Mouse (Mus musculus): Measurements from ENCODE around the gene Ift122. TPM values are rescaled to one million over a fixed set of nuclear protein-coding genes. Genes with fewer than 3 reads are reported as not detected.

Gene Ift122
- polyA plus RNA-seq, 1 experiment from 2014 or later: 29.0 TPM

GRCm38 (mm10) chr6:115968700-115969099, 115.4 kb downstream of the Ift122 start:
- ATAC-seq (replicated peaks; ENCODE audit: low FRiP score) (no peak), DNase-seq (ENCODE audit: low spot score) (no peak)
- Histone ChIP-seq H3K36me3 (ENCODE audit: control insufficient read depth, insufficient read depth, low read length) (no peaks in the 10 kb centered on the region), H3K4me2 (ENCODE audit: low read depth, low read length, severe bottlenecking) (no peak overlapping the region), H3K4me3 (ENCODE audit: low read depth, low read length) (no peak overlapping the region), H3K27ac (ENCODE audit: low read depth, low read length) (no peak overlapping the region), H3K27me3 (ENCODE audit: control insufficient read depth, insufficient read depth, low read length) (no peaks in the 10 kb centered on the region), H3K9me3 (ENCODE audit: control insufficient read depth, low read length) (no peaks in the 10 kb centered on the region), H3K9ac (ENCODE audit: low read length) (no peak overlapping the region), H3K4me1 (replicated peaks; ENCODE audit: control insufficient read depth, insufficient read depth, low read length) (0 out of 2 replicates have a peak, but pooled peaks cover 3% of the 10 kb centered on the region)
- 80% methylated on average over 6 of the region's 6 CpGs for WGBS

DNA sequence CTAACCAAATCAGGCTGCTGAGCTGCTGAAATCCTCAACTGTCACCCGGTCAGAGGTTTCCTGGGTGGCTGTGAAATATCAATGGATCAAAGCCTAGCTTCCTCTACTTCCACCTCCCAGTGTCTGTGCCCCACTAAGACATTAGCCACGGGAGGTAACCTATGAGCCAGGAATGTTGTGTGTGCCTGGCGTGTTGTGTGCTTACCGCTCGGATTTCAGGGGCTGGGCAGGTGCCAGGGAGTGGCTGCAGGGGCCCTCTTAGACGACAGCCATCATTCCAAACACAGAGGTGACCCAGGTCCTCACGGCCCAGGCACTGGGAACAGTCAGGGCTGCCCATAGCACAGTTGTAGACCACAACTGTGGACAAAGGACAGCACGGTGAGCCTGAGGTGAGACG, 115.8 kb downstream of the Ift122 start:
- no peak for ATAC-seq (replicated peaks; ENCODE audit: low FRiP score)
- H3K4me1 ChIP-seq (replicated peaks; ENCODE audit: control insufficient read depth, insufficient read depth, low read length): 0 out of 2 replicates have a peak, but pooled peaks cover 3% of the 10 kb centered on the region
- H3K27me3 ChIP-seq (ENCODE audit: control insufficient read depth, insufficient read depth, low read length): no peaks in the 10 kb centered on the region
- no peak overlapping the region for H3K9ac ChIP-seq (ENCODE audit: low read length)
- WGBS: 79% methylated on average over 9 of the region's 9 CpGs
- DNase-seq (ENCODE audit: low spot score): no peak
- no peak overlapping the region for H3K4me2 ChIP-seq (ENCODE audit: low read depth, low read length, severe bottlenecking)
- no peak overlapping the region for H3K4me3 ChIP-seq (ENCODE audit: low read depth, low read length)
- no peaks in the 10 kb centered on the region for H3K36me3 ChIP-seq (ENCODE audit: control insufficient read depth, insufficient read depth, low read length)
- H3K27ac ChIP-seq (ENCODE audit: low read depth, low read length): no peak overlapping the region
- no peaks in the 10 kb centered on the region for H3K9me3 ChIP-seq (ENCODE audit: control insufficient read depth, low read length)

DNA sequence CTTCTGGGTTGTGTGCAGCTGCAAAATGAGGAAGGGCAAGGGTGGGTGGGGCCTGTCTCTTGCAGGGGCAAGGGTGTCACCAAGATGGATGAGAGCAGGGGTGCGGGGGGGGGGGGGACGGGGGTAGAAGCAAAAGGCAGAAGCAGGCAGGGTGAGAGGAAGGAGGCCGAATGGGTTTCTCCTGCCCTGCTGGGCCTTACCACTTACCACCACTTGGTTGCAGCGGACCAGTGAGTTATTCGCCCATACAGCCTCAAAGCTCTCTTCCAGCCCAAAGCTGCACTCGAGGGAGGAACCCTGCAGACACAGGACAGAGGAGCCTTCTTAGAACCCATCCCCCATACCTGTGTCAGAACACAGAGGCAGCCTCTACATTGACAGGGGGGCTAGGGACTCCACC, 116.7 kb downstream of the Ift122 start:
- H3K36me3 ChIP-seq (ENCODE audit: control insufficient read depth, insufficient read depth, low read length): no peaks in the 10 kb centered on the region
- no peak overlapping the region for H3K4me2 ChIP-seq (ENCODE audit: low read depth, low read length, severe bottlenecking)
- DNase-seq (ENCODE audit: low spot score) (no peak), ATAC-seq (replicated peaks; ENCODE audit: low FRiP score) (no peak)
- H3K4me3 ChIP-seq (ENCODE audit: low read depth, low read length): no peak overlapping the region
- H3K4me1 ChIP-seq (replicated peaks; ENCODE audit: control insufficient read depth, insufficient read depth, low read length): 0 out of 2 replicates have a peak, but pooled peaks cover 3% of the 10 kb centered on the region
- H3K27me3 ChIP-seq (ENCODE audit: control insufficient read depth, insufficient read depth, low read length): no peaks in the 10 kb centered on the region
- H3K9ac ChIP-seq (ENCODE audit: low read length): no peak overlapping the region
- no peak overlapping the region for H3K27ac ChIP-seq (ENCODE audit: low read depth, low read length)
- H3K9me3 ChIP-seq (ENCODE audit: control insufficient read depth, low read length): no peaks in the 10 kb centered on the region
- WGBS: 61% methylated on average over 4 of the region's 6 CpGs

- Histone ChIP-seq H3K4me3 (ENCODE audit: low read depth, low read length) (no peak overlapping the region), H3K27ac (ENCODE audit: low read depth, low read length) (no peak overlapping the region), H3K4me2 (ENCODE audit: low read depth, low read length, severe bottlenecking) (no peak overlapping the region), H3K9ac (ENCODE audit: low read length) (no peak overlapping the region), H3K4me1 (replicated peaks; ENCODE audit: control insufficient read depth, insufficient read depth, low read length) (0 out of 2 replicates have a peak, but pooled peaks cover 3% of the 10 kb centered on the region), H3K36me3 (ENCODE audit: control insufficient read depth, insufficient read depth, low read length) (no peaks in the 10 kb centered on the region), H3K9me3 (ENCODE audit: control insufficient read depth, low read length) (no peaks in the 10 kb centered on the region), H3K27me3 (ENCODE audit: control insufficient read depth, insufficient read depth, low read length) (no peaks in the 10 kb centered on the region)
- ATAC-seq (replicated peaks; ENCODE audit: low FRiP score): no peak
- WGBS: 76% methylated on average over 13 of the region's 13 CpGs
- DNase-seq (ENCODE audit: low spot score): no peak
These were observed 118.2 kb downstream of the Ift122 start for GRCm38 (mm10) chr6:115971273-115972060.

DNA sequence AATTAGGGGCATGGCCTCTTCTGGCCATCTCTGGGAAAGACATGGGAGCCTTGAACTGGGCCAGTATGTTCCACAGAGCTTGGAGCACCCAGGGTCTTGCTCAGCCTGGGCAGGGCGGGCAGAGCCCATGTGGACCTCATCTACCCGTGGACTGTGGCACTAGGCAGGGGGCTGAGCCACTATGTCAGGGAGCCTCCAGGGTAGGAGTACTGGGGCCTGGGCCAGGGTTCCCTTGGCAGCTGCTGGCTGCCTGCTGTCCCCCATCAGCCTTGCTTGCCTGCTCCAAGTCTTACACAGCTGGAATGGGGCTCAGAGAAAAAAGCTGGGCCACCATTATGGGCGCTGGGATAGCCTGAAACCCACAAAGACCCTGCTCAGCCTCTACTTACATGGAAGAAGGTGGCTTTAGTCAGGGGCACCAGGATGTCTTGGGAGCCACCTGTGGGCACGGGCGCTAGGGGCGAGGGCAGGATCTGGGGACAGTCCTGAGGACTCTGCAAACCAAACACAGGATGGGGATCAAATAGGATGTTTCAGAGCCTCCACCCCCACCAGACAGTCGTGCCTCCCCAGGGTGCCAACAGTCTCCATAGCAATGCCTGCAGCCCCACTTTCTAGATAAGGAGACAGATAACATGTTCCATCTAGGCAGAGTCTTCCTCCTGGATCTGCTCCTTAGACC, 119.0 kb downstream of the Ift122 start:
- H3K27ac ChIP-seq (ENCODE audit: low read depth, low read length): no peak overlapping the region
- H3K9me3 ChIP-seq (ENCODE audit: control insufficient read depth, low read length): no peaks in the 10 kb centered on the region
- H3K4me3 ChIP-seq (ENCODE audit: low read depth, low read length): no peak overlapping the region
- no peaks in the 10 kb centered on the region for H3K27me3 ChIP-seq (ENCODE audit: control insufficient read depth, insufficient read depth, low read length)
- no peak overlapping the region for H3K4me2 ChIP-seq (ENCODE audit: low read depth, low read length, severe bottlenecking)
- no peaks in the 10 kb centered on the region for H3K36me3 ChIP-seq (ENCODE audit: control insufficient read depth, insufficient read depth, low read length)
- WGBS: 81% methylated on average over 7 of the region's 7 CpGs
- H3K4me1 ChIP-seq (replicated peaks; ENCODE audit: control insufficient read depth, insufficient read depth, low read length): 0 out of 2 replicates have a peak, but pooled peaks cover 3% of the 10 kb centered on the region
- ATAC-seq (replicated peaks; ENCODE audit: low FRiP score): no peak; the same call in 1 of the 2 replicates
- no peak overlapping the region for H3K9ac ChIP-seq (ENCODE audit: low read length)
- DNase-seq (ENCODE audit: low spot score): no peak

DNA sequence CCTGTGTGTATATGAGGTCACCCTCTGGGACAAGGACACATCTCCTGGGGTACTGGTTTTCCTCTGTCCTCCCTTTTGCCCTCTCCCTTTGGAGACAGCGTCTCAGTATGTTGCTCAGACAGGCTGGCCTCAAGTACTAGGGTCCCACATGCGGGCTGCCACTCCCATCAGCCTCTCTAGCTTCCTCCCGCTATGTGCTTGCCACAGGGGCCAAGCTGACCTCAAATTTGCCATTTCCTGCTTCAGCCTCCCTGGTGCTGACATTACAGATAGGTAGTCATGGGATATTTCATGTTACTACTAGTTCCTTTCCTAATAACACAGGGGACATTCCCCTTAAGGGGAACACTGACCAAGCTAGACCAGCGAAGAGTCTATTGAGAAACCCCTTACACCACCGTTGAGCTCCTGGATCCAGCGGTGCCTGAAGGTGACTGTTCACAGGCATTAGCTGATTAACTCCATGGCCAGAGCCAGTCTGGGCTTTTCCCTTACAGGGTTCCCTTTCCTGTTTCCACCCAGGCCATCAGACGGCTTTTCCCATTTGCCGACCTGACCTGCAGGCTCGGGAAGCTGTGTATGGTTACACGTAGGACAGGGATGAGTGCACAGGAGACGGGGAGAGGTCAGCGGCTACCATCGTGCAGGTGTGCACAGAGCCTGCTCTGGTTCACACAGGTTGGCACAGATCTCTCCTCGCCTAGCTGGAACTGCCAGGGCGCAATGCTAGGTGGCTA, 120.0 kb downstream of the Ift122 start:
- Histone ChIP-seq H3K36me3 (ENCODE audit: control insufficient read depth, insufficient read depth, low read length) (no peaks in the 10 kb centered on the region), H3K27ac (ENCODE audit: low read depth, low read length) (no peak overlapping the region), H3K4me1 (replicated peaks; ENCODE audit: control insufficient read depth, insufficient read depth, low read length) (0 out of 2 replicates have a peak, but pooled peaks cover 2% of the 10 kb centered on the region), H3K9ac (ENCODE audit: low read length) (no peak overlapping the region), H3K9me3 (ENCODE audit: control insufficient read depth, low read length) (no peaks in the 10 kb centered on the region), H3K27me3 (ENCODE audit: control insufficient read depth, insufficient read depth, low read length) (no peaks in the 10 kb centered on the region), H3K4me2 (ENCODE audit: low read depth, low read length, severe bottlenecking) (no peak overlapping the region), H3K4me3 (ENCODE audit: low read depth, low read length) (no peak overlapping the region)
- ATAC-seq (replicated peaks; ENCODE audit: low FRiP score) (no peak), DNase-seq (ENCODE audit: low spot score) (no peak)
- 85% methylated on average over 15 of the region's 15 CpGs for WGBS

DNA sequence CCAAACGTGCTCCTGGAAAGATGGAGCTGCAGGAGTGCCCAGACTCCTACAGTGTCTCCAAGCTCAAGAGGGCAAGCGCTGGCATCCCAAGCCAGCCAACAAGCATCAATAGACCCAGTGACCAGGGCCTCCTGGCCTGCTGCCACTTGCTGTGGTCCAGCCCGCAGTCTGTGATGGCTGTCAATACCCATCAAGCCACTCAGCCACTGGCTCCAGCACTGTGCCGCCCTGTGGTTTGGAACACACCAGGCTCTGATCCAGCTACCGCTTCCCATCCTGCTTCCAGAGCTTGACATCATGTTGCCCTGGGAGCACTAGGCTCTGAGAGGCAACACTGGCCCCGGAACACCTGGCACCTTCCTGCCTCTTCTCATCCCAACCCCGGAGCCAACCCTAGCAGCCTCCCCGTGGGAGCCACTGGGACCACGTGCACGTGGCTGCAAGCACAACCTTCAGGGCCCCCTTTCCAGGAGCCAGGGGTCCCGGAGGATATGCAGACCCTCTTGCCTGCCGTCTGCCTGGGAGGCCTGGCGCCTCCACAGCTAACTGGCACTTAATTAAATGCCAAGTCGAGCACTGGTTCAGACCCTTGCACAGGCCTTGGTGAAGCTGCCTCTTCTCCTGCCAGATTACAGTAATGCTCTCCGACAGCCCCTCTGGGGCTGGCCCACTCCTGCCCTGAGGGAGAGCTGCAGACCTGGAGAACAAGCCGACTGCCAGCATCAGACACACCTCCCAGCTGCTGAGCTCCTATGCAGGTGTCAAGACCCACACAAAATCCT, 120.8 kb downstream of the Ift122 start:
- H3K9ac ChIP-seq (ENCODE audit: low read length): no peak overlapping the region
- no peak overlapping the region for H3K4me3 ChIP-seq (ENCODE audit: low read depth, low read length)
- no peak for ATAC-seq (replicated peaks; ENCODE audit: low FRiP score)
- no peaks in the 10 kb centered on the region for H3K36me3 ChIP-seq (ENCODE audit: control insufficient read depth, insufficient read depth, low read length)
- no peaks in the 10 kb centered on the region for H3K9me3 ChIP-seq (ENCODE audit: control insufficient read depth, low read length)
- DNase-seq (ENCODE audit: low spot score): no peak
- 79% methylated on average over 16 of the region's 16 CpGs for WGBS
- H3K4me2 ChIP-seq (ENCODE audit: low read depth, low read length, severe bottlenecking): no peak overlapping the region
- H3K4me1 ChIP-seq (replicated peaks; ENCODE audit: control insufficient read depth, insufficient read depth, low read length): 0 out of 2 replicates have a peak, but pooled peaks cover 2% of the 10 kb centered on the region
- no peaks in the 10 kb centered on the region for H3K27me3 ChIP-seq (ENCODE audit: control insufficient read depth, insufficient read depth, low read length)
- H3K27ac ChIP-seq (ENCODE audit: low read depth, low read length): no peak overlapping the region

DNA sequence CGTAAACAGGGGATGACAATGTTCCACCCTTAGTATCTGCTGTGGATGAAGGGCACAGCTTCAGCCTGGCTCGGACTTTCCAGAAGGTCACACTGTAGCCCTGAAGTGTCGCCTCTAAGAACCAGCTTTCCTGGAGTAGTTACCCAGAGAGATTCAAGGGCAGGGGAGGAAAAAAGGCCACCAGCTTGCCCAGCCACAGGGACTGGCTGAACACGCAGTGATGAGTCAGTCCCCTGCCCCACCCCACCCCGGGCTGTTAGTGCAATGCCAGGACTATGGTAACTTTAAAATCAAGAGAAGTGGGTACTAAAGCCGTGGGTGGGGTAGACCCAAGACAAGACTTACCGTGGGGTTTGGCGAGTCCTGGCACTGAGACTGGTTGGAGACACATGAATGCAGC, 122.3 kb downstream of the Ift122 start:
- DNase-seq (ENCODE audit: low spot score) (no peak), ATAC-seq (replicated peaks; ENCODE audit: low FRiP score) (no peak)
- Histone ChIP-seq H3K4me2 (ENCODE audit: low read depth, low read length, severe bottlenecking) (no peak overlapping the region), H3K27ac (ENCODE audit: low read depth, low read length) (no peak overlapping the region), H3K4me3 (ENCODE audit: low read depth, low read length) (no peak overlapping the region), H3K27me3 (ENCODE audit: control insufficient read depth, insufficient read depth, low read length) (no peaks in the 10 kb centered on the region), H3K9me3 (ENCODE audit: control insufficient read depth, low read length) (no peaks in the 10 kb centered on the region), H3K4me1 (replicated peaks; ENCODE audit: control insufficient read depth, insufficient read depth, low read length) (0 out of 2 replicates have a peak, but pooled peaks cover 2% of the 10 kb centered on the region), H3K9ac (ENCODE audit: low read length) (no peak overlapping the region), H3K36me3 (ENCODE audit: control insufficient read depth, insufficient read depth, low read length) (no peaks in the 10 kb centered on the region)
- WGBS: 94% methylated on average over 8 of the region's 8 CpGs

Measured in forebrain, embryonic 11.5 days (tissue).